Mouse (Mus musculus): ENCODE results near the gene Lmf1. TPM values are rescaled to one million over a fixed set of nuclear protein-coding genes. Genes with fewer than 3 reads are reported as not detected.

Lmf1 gene
- polyA plus RNA-seq, 1 experiment from 2014 or later = 26.7 TPM

DNA sequence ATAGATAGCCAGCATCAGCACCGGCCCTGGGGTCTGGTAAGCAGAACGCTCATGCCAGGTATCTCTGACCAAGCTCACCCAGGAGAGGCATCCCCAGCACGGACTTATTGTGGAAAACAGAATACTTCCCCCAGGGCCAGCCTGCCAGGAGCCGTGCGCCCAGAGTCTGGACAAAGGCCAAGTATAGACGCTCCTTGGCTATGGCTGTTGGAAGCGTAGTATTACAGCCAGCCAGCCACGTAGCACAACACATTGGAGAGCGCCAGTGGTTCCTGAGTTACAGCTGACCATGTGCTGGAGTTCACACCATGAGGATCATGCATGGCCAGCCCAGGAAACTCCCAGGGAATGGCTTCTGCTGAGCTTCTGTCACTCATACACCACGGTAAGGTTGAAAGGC is 55.2 kb downstream of the Lmf1 start:
- Histone ChIP-seq H3K9me3 (no peaks in the 10 kb centered on the region), H3K27me3 (no peaks in the 10 kb centered on the region), H3K4me1 (no peaks in the 10 kb centered on the region), H3K36me3 (0 out of 2 replicates have a peak, but pooled peaks cover 3% of the 10 kb centered on the region), H3K9ac (no peak overlapping the region), H3K27ac (no peak overlapping the region), H3K4me3 (no peak overlapping the region), H3K4me2 (no peak overlapping the region)
- 66% methylated on average over 10 of the region's 10 CpGs for WGBS
- ATAC-seq (ENCODE audit: borderline replicate concordance, extremely low read depth, low FRiP score, low TSS enrichment) = no peak

DNA sequence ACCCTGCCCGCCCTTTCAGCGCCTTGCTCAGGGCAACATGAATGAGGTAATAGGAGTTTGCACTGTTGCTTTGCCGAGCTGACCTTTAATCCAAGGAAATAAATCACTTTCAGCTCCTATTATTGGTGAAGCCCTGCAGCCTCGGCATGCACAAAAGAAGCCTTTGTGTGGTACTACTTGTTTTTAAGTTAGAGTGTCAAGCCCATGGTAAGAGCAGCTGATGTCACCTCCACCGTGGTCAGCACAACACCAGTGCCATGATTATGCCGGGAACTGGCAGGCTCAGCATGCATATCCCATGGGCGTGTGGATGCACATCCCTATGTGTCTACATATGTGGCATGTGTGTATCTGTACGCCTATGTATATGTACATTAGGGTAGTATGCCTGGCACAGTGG is 56.5 kb downstream of the Lmf1 start:
- H3K4me3 ChIP-seq = no peak overlapping the region
- H3K27me3 ChIP-seq = no peaks in the 10 kb centered on the region
- 0 out of 2 replicates have a peak, but pooled peaks cover 3% of the 10 kb centered on the region for H3K36me3 ChIP-seq
- H3K4me1 ChIP-seq = no peaks in the 10 kb centered on the region
- no peak overlapping the region for H3K27ac ChIP-seq
- H3K4me2 ChIP-seq = no peak overlapping the region
- H3K9me3 ChIP-seq = no peaks in the 10 kb centered on the region
- WGBS = 61% methylated on average over 8 of the region's 8 CpGs
- ATAC-seq (ENCODE audit: borderline replicate concordance, extremely low read depth, low FRiP score, low TSS enrichment) = no peak
- H3K9ac ChIP-seq = no peak overlapping the region

DNA sequence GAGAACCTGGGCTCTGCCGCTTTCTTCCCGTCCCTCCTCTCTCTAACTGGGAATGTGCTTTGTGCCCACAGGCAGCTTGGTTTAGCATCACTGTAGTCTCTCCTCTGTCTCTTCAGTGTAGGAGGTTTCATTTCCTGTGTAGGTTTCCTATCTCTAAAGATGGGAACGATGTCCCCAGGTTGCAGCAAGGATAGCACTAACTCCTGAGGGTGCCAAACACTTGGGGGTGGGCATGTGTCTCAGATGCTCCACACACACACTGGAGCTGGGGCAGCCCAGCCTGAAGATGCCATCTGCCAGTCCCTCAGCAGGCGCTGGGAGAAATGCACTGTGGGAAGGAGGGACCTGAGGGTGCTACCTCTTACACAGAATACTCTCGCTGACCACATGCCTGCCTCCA is 56.9 kb downstream of the Lmf1 start:
- H3K4me3 ChIP-seq = no peak overlapping the region
- 0 out of 2 replicates have a peak, but pooled peaks cover 3% of the 10 kb centered on the region for H3K36me3 ChIP-seq
- no peak for ATAC-seq (ENCODE audit: borderline replicate concordance, extremely low read depth, low FRiP score, low TSS enrichment)
- H3K4me1 ChIP-seq = no peaks in the 10 kb centered on the region
- no peaks in the 10 kb centered on the region for H3K9me3 ChIP-seq
- H3K9ac ChIP-seq = no peak overlapping the region
- no peak overlapping the region for H3K27ac ChIP-seq
- 92% methylated on average over 5 of the region's 5 CpGs for WGBS
- H3K27me3 ChIP-seq = no peaks in the 10 kb centered on the region
- no peak overlapping the region for H3K4me2 ChIP-seq

DNA sequence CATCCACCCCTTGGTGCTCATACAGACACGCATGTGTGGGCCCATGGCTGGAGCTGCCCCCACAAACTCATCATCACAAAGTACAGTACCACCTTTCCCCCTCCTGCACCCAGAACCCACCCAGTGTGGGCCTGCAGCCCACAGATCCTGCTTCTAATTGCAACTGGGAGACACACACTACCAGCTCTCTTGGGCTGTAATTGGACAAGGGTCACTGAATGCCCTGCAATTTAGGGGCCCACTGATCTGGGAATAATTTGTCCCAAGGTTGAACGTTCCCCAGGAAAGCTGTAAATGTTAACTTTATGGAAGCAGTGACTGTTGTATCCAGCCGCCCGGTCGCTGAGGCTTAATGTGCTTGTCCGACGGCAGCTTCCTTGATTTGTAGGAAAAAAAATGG is 59.1 kb downstream of the Lmf1 start:
- 0 out of 2 replicates have a peak, but pooled peaks cover 3% of the 10 kb centered on the region for H3K36me3 ChIP-seq
- H3K9me3 ChIP-seq = no peaks in the 10 kb centered on the region
- 0 out of 2 replicates have a peak, but pooled peaks cover under 1% of the 10 kb centered on the region for H3K4me1 ChIP-seq
- H3K4me3 ChIP-seq = no peak overlapping the region
- ATAC-seq (ENCODE audit: borderline replicate concordance, extremely low read depth, low FRiP score, low TSS enrichment) = no peak
- H3K4me2 ChIP-seq = no peak overlapping the region
- H3K9ac ChIP-seq = no peak overlapping the region
- H3K27me3 ChIP-seq = no peaks in the 10 kb centered on the region
- WGBS = 92% methylated on average over 7 of the region's 7 CpGs
- H3K27ac ChIP-seq = no peak overlapping the region

DNA sequence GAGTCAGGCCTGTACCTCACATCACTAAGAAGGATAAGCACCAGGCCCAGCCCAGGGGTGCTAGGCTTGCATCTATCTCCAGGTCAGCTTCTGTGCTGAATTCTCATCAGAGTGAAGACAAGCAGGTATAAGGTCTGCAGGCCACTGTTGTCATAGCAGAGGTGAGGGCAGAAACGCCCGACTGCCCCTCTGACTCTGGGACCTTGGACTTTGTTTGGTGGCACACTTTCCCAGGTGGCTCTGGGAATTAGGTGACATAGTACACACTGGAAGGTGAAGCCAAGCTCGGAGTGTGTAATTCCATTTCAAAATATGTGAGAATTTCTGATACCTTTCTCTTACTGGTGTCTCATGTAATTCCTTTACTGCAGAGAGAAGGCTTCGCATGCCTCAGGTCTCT is 59.6 kb downstream of the Lmf1 start:
- Histone ChIP-seq H3K9me3 (no peaks in the 10 kb centered on the region), H3K36me3 (0 out of 2 replicates have a peak, but pooled peaks cover 3% of the 10 kb centered on the region), H3K27ac (no peak overlapping the region), H3K4me3 (no peak overlapping the region), H3K27me3 (no peaks in the 10 kb centered on the region), H3K9ac (no peak overlapping the region), H3K4me2 (no peak overlapping the region), H3K4me1 (0 out of 2 replicates have a peak, but pooled peaks cover 3% of the 10 kb centered on the region)
- ATAC-seq (ENCODE audit: borderline replicate concordance, extremely low read depth, low FRiP score, low TSS enrichment) = no peak
- WGBS = 84% methylated on average over 4 of the region's 4 CpGs

DNA sequence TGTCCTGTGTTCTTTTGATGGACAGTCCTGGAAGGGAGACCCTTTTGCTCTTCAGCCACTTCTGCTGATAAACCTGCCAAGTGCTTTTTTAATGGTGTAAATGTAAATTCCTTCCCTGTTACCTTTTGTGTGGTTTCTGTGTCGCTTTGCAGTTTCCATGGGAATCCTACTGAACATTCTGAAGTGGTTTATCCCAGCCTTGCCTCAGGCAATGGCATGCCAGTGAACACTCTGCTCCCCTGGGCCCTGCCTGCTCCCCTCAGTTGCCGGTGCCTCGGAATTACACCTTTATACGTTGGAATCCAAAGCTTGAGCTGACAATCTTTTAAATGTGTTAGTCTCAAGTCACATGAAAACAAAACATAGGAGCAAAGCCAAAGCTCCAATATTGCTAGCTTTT is 62.1 kb downstream of the Lmf1 start:
- H3K9me3 ChIP-seq = no peaks in the 10 kb centered on the region
- no peak overlapping the region for H3K27ac ChIP-seq
- H3K4me2 ChIP-seq = no peak overlapping the region
- H3K36me3 ChIP-seq = no peaks in the 10 kb centered on the region
- ATAC-seq (ENCODE audit: borderline replicate concordance, extremely low read depth, low FRiP score, low TSS enrichment) = no peak
- H3K4me1 ChIP-seq = peaks cover 11% of the 10 kb centered on the region; the same call in 1 of the 2 replicates
- H3K9ac ChIP-seq = no peak overlapping the region
- 56% methylated on average over 4 of the region's 4 CpGs for WGBS
- no peak overlapping the region for H3K4me3 ChIP-seq
- H3K27me3 ChIP-seq = no peaks in the 10 kb centered on the region

DNA sequence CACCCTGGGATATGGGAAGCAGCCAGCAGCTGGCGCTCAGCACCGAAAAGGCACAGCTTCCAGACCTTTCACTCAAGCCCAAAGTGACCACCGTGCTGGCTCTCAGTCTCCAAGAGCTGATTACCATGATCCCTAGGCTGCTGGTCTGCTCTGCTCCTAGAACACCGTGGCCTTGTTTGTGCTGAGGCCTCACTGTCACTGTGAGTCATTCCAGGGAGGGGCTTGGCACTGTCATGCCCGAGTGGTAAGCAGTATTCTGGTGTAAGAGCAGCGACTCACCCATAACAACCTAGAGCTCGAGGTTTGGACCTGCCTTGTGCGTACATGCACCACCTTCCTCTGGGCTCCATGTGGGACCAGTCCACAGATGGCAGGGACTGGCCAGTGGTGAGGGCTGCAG is 63.1 kb downstream of the Lmf1 start:
- no peak for ATAC-seq (ENCODE audit: borderline replicate concordance, extremely low read depth, low FRiP score, low TSS enrichment)

DNA sequence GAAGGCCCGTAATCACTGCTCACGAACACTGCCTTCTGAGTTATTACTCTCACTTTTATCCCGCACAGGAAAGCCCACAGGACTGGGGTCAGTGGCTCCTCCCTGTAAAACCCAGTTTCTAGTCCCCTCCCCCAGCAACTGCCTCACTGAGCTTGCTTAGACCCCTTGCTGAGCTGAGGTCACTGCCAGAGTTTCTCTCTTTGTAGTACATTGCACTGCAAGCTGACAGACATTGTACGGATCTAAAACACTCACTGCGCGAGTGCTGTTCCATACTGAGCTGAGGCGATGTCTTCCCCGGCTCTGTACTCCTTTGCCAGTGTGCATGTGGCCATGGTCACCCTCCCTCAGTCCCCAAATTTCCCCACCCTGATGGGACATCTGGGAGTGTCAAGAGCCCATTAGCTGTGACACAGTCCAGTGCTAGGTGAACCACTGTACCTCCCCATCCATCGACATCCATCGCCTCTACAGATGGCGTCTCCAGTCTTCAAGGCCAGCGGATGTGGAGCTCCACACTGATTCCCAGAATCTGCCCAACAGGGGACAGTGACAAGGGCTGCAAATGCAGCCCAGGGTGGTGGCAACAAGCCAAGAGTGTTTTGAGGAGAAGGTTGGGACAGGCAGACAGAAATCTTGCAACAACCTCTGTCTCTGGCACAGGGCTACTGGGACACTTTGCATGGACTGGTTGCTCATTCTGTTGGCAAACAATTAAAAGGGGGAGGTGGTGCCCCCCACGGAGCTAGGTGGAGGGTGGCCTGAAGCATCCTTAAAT is 64.8 kb downstream of the Lmf1 start:
- Histone ChIP-seq H3K4me2 (no peak overlapping the region), H3K36me3 (no peaks in the 10 kb centered on the region), H3K4me3 (no peak overlapping the region), H3K4me1 (peaks cover 11% of the 10 kb centered on the region; the same call in 1 of the 2 replicates), H3K9ac (no peak overlapping the region), H3K9me3 (no peaks in the 10 kb centered on the region), H3K27me3 (no peaks in the 10 kb centered on the region), H3K27ac (no peak overlapping the region)
- 59% methylated on average over 13 of the region's 13 CpGs for WGBS
- peak; percentile 50; the same call in 1 of the 2 replicates for ATAC-seq (ENCODE audit: borderline replicate concordance, extremely low read depth, low FRiP score, low TSS enrichment)

More for the DNA sequence above, 63.1 kb downstream of the Lmf1 start:
- Histone ChIP-seq H3K27ac (no peak overlapping the region), H3K36me3 (no peaks in the 10 kb centered on the region), H3K9me3 (no peaks in the 10 kb centered on the region), H3K4me2 (no peak overlapping the region), H3K4me1 (peaks cover 11% of the 10 kb centered on the region; the same call in 1 of the 2 replicates), H3K27me3 (no peaks in the 10 kb centered on the region), H3K9ac (no peak overlapping the region), H3K4me3 (no peak overlapping the region)
- 72% methylated on average over 8 of the region's 8 CpGs for WGBS

DNA sequence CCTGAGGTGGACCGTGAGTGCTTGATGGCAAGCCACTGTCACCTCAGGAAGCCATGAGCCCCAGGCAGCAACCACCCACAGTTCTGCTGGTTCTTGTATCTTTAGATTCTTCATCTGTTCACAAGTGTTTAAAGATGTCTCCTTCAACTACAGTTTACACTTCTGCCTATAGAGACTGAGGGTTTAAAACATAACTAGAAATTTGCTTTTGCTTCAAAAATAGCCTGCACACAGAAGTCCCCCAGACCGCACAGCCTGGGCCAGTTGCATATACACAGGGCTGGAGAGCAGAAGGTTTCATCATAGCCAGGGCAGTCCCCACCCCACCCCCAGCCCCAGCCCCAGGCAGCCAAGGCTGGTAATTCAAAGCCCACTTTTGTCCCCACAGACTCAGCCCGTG is 65.9 kb downstream of the Lmf1 start:
- WGBS = 92% methylated on average over 3 of the region's 3 CpGs
- no peak for ATAC-seq (ENCODE audit: borderline replicate concordance, extremely low read depth, low FRiP score, low TSS enrichment)
- Histone ChIP-seq H3K4me1 (peaks cover 11% of the 10 kb centered on the region; the same call in 1 of the 2 replicates), H3K27ac (no peak overlapping the region), H3K36me3 (no peaks in the 10 kb centered on the region; the same call in 1 of the 2 replicates), H3K9me3 (no peaks in the 10 kb centered on the region), H3K4me3 (no peak overlapping the region), H3K4me2 (no peak overlapping the region), H3K27me3 (no peaks in the 10 kb centered on the region), H3K9ac (no peak overlapping the region)

DNA sequence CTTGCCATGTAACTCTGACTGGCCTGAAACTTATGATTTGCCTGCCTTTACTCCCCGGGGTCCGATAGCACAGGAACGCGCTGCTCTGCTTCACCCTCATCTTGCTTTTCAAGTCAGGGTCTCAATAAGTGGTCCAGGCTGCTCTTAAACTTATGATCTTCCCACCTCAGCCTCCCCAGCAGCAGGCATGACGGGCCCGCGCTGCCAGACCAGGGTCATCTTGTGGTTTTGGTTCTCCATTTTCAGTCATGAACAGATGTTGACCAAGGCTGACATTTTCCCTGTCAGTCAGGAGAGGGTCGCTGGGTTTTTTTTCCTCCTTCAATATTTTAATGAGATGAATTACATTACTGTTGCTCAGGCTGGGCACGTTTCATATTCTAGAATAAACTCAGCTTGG is 66.8 kb downstream of the Lmf1 start:
- Histone ChIP-seq H3K27ac (no peak overlapping the region), H3K4me3 (no peak overlapping the region), H3K9ac (no peak overlapping the region), H3K36me3 (no peaks in the 10 kb centered on the region; the same call in 1 of the 2 replicates), H3K4me2 (no peak overlapping the region), H3K9me3 (no peaks in the 10 kb centered on the region), H3K27me3 (no peaks in the 10 kb centered on the region), H3K4me1 (peaks cover 11% of the 10 kb centered on the region; the same call in 1 of the 2 replicates)
- WGBS = 90% methylated on average over 9 of the region's 9 CpGs
- no peak for ATAC-seq (ENCODE audit: borderline replicate concordance, extremely low read depth, low FRiP score, low TSS enrichment)

DNA sequence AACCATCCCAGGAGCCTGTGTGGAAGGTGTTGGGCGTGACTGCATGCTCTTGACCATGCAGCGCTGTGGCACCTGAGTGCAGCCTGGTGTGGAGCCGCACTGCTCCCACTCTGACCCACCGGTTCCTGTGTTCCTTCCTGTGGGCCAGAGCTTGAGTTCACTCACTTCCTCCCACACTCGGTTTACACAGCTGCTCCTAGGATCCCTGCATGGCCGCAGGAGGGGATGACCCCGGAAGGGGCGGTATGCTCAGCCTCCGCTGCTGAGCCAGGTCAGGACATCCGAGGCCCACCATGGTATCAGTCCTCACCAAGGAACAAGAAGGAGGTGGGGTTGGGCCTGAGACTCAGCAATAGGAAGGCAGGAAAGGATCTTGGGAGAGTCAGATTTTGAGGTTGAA is 69.0 kb downstream of the Lmf1 start:
- Histone ChIP-seq H3K36me3 (no peaks in the 10 kb centered on the region; the same call in 1 of the 2 replicates), H3K9ac (no peak overlapping the region), H3K4me3 (no peak overlapping the region), H3K4me1 (peaks cover 11% of the 10 kb centered on the region; the same call in 1 of the 2 replicates), H3K27me3 (no peaks in the 10 kb centered on the region), H3K27ac (no peak overlapping the region), H3K4me2 (no peak overlapping the region), H3K9me3 (no peaks in the 10 kb centered on the region)
- ATAC-seq (ENCODE audit: borderline replicate concordance, extremely low read depth, low FRiP score, low TSS enrichment) = no peak
- 79% methylated on average over 10 of the region's 10 CpGs for WGBS

DNA sequence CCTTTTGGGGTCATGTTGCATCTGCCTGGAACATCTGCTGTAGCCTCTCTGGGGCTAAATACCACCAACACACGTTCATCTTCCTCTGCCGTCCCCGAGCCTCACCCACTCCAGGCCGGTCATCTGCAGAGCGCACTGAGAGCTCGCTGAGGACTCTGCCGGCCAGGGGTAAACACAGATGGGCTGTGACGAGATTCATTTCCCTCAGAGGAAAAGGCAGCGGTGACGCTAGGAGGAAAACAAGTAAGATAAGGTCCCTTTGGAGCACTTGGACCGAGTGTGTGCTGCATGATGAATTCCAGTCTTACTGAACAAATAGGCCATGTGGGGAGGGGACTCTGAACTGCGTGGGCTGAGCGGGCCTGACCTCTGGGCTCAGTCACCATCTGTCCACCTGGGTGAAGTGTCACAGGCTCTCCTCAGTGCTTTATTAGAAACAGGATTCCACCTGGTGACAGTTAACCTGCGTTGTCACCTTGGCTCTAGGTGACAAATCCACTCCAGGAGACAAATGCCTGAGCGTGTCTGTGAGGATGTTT is 69.9 kb downstream of the Lmf1 start:
- 35% methylated on average over 15 of the region's 15 CpGs for WGBS
- peaks cover 6% of the 10 kb centered on the region; the same call in 1 of the 2 replicates for H3K4me1 ChIP-seq
- no peaks in the 10 kb centered on the region for H3K9me3 ChIP-seq
- H3K4me3 ChIP-seq = no peak overlapping the region
- H3K27me3 ChIP-seq = no peaks in the 10 kb centered on the region
- H3K27ac ChIP-seq = no peak overlapping the region
- no peak for ATAC-seq (ENCODE audit: borderline replicate concordance, extremely low read depth, low FRiP score, low TSS enrichment)
- no peaks in the 10 kb centered on the region; the same call in 1 of the 2 replicates for H3K36me3 ChIP-seq
- no peak overlapping the region for H3K9ac ChIP-seq
- H3K4me2 ChIP-seq = no peak overlapping the region
